Mouse (Mus musculus): ENCODE results near the gene Srrd. TPM values are rescaled to one million over a fixed set of nuclear protein-coding genes. Genes with fewer than 3 reads are reported as not detected.

Gene Srrd
- total and polyA plus RNA-seq, 2 experiments from 2014 or later: 52.2 to 67.9 TPM

- H3K9me3 ChIP-seq (ENCODE audit: low read length): no peaks in the 10 kb centered on the region
- ATAC-seq (no peak), DNase-seq (no peak)
- H3K27me3 ChIP-seq (ENCODE audit: insufficient read depth, low read length): no peaks in the 10 kb centered on the region
- no peak overlapping the region for H3K27ac ChIP-seq (ENCODE audit: low read depth, low read length)
- H3K36me3 ChIP-seq (ENCODE audit: insufficient read depth): peaks cover 14% of the 10 kb centered on the region
- H3K4me2 ChIP-seq (ENCODE audit: low read depth): no peak overlapping the region
- 74% methylated on average over 6 of the region's 6 CpGs for WGBS
- no peak overlapping the region for H3K4me3 ChIP-seq (ENCODE audit: low read depth, low read length)
- H3K9ac ChIP-seq: no peak overlapping the region
- H3K4me1 ChIP-seq (ENCODE audit: insufficient read depth): peaks cover 7% of the 10 kb centered on the region; the same call in 1 of the 2 replicates
- TF ChIP-seq CTCF (IDR thresholded peaks at IDR 0.05; ENCODE audit: low read depth): no peak
Observed at GRCm38 (mm10) chr5:112344092-112344960, 1.5 kb upstream of the Srrd start.

- Histone ChIP-seq H3K4me3 (ENCODE audit: low read depth, low read length) (peak overlapping the region; percentile 90), H3K9me3 (ENCODE audit: low read length) (no peaks in the 10 kb centered on the region), H3K4me2 (ENCODE audit: low read depth) (peak overlapping the region; percentile 60), H3K27me3 (ENCODE audit: insufficient read depth, low read length) (no peaks in the 10 kb centered on the region), H3K27ac (ENCODE audit: low read depth, low read length) (peak overlapping the region; percentile 70), H3K4me1 (ENCODE audit: insufficient read depth) (peaks cover 7% of the 10 kb centered on the region; the same call in 1 of the 2 replicates), H3K9ac (peak overlapping the region; percentile 83), H3K36me3 (ENCODE audit: insufficient read depth) (peaks cover 17% of the 10 kb centered on the region)
- peak; percentile 52 for DNase-seq
- 5% methylated on average over 24 of the region's 24 CpGs for WGBS
- TF ChIP-seq CTCF (IDR thresholded peaks at IDR 0.05; ENCODE audit: low read depth): no peak
- peak; percentile 76 for ATAC-seq
Observed at GRCm38 (mm10) chr5:112343205-112343595, 360 bp upstream of the Srrd start.

GRCm38 (mm10) chr5:112339215-112339614 is 3.6 kb downstream of the Srrd start:
- H3K36me3 ChIP-seq (ENCODE audit: insufficient read depth): peaks cover 55% of the 10 kb centered on the region
- no peak overlapping the region for H3K9ac ChIP-seq
- H3K4me2 ChIP-seq (ENCODE audit: low read depth): no peak overlapping the region
- no peak overlapping the region for H3K4me3 ChIP-seq (ENCODE audit: low read depth, low read length)
- DNase-seq: no peak
- H3K27ac ChIP-seq (ENCODE audit: low read depth, low read length): no peak overlapping the region
- ATAC-seq: no peak
- no peaks in the 10 kb centered on the region for H3K27me3 ChIP-seq (ENCODE audit: insufficient read depth, low read length)
- H3K9me3 ChIP-seq (ENCODE audit: low read length): no peaks in the 10 kb centered on the region
- peaks cover 7% of the 10 kb centered on the region; the same call in 1 of the 2 replicates for H3K4me1 ChIP-seq (ENCODE audit: insufficient read depth)
- TF ChIP-seq CTCF (IDR thresholded peaks at IDR 0.05; ENCODE audit: low read depth): peak; percentile 27; the same call in 1 of the 2 replicates
- WGBS: 69% methylated on average over 7 of the region's 7 CpGs

DNA sequence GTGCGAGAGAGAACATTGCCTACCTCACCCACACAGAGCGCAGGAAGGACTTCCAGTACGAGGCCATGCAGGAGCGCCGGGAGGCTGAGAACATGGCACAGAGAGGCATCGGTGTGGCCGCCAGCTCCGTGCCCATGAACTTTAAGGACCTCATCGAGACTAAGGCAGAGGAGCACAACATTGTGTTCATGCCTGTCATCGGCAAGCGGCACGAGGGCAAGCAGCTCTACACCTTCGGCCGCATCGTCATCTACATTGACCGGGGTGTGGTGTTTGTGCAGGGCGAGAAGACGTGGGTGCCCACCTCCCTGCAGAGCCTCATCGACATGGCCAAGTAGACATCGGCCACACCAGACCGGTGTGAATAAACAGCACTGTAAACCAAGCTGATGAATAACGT is 5.8 kb downstream of the Srrd start:
- H3K9me3 ChIP-seq (ENCODE audit: low read length): no peaks in the 10 kb centered on the region
- H3K9ac ChIP-seq: no peak overlapping the region
- H3K4me3 ChIP-seq (ENCODE audit: low read depth, low read length): no peak overlapping the region
- no peak for TF ChIP-seq CTCF (IDR thresholded peaks at IDR 0.05; ENCODE audit: low read depth)
- H3K27me3 ChIP-seq (ENCODE audit: insufficient read depth, low read length): no peaks in the 10 kb centered on the region
- peaks cover 77% of the 10 kb centered on the region for H3K36me3 ChIP-seq (ENCODE audit: insufficient read depth)
- ATAC-seq (no peak), DNase-seq (no peak)
- H3K27ac ChIP-seq (ENCODE audit: low read depth, low read length): no peak overlapping the region
- H3K4me2 ChIP-seq (ENCODE audit: low read depth): no peak overlapping the region
- H3K4me1 ChIP-seq (ENCODE audit: insufficient read depth): peaks cover under 1% of the 10 kb centered on the region; the same call in 1 of the 2 replicates
- 94% methylated on average over 22 of the region's 22 CpGs for WGBS

DNA sequence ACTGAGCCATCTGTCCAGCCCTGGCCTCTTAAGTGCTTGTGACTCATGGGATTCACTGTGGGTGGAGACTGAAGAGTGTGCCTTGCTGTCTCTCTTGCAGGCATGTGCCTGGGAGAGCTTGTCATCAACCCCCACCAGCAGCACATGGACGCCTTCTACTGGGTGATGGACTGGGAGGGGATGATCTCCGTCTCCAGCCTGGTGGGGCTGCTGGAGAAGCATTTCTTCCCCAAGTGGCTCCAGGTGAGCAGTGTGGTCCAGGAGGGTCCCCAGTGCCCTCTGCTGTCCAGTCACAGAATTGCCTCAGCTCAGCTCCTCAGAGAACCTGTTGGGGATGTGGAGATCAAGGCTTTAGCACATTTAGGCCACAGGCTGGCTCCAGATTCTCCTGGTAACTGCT is 7.4 kb downstream of the Srrd start:
- H3K27me3 ChIP-seq (ENCODE audit: insufficient read depth, low read length): no peaks in the 10 kb centered on the region
- H3K9ac ChIP-seq: no peak overlapping the region
- DNase-seq (peak; percentile 64), ATAC-seq (peak; percentile 49; the same call in 1 of the 2 replicates)
- 30% methylated on average over 2 of the region's 2 CpGs for WGBS
- H3K4me3 ChIP-seq (ENCODE audit: low read depth, low read length): no peak overlapping the region
- H3K9me3 ChIP-seq (ENCODE audit: low read length): no peaks in the 10 kb centered on the region
- no peak overlapping the region for H3K4me2 ChIP-seq (ENCODE audit: low read depth)
- peaks cover 88% of the 10 kb centered on the region for H3K36me3 ChIP-seq (ENCODE audit: insufficient read depth)
- H3K4me1 ChIP-seq (ENCODE audit: insufficient read depth): no peaks in the 10 kb centered on the region
- no peak overlapping the region for H3K27ac ChIP-seq (ENCODE audit: low read depth, low read length)
- peak; percentile 74 for TF ChIP-seq CTCF (IDR thresholded peaks at IDR 0.05; ENCODE audit: low read depth)

DNA sequence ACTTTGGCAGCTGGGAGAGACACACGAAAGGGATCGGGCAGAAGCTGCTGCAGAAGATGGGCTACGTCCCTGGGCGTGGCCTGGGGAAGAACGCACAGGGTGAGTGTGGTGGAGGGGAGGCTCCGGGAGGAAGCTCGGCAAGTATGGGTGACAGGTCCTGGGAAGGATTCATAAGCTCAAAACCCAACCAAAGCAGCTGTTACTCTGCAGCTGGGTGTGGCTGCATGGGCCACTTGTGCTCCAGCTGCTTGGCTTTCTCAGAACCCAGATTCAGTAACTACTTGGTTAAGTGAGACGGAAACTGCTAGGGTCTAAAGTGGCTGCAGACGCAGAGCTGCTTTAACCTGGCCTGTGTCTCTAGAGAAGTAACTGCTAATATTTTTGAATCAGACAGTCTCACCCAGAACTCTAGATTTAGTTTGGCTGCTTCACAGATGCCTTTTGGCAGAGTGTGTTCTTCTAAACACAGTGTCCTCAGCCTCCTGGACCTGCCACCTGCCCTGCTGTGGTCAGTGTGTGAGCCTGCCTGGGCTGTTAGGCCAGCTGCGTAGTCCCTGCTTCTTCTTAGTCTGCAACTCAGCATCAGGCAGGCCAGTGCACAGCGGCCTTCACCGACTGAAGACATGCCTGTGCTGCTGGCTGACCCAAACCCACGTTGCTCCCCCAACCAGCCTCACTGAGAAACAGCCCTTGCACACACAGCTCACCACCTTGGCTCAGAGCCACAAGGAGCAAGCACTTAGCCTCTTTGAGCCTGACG is 12.9 kb downstream of the Srrd start:
- Histone ChIP-seq H3K9me3 (ENCODE audit: low read length) (no peaks in the 10 kb centered on the region), H3K27me3 (ENCODE audit: insufficient read depth, low read length) (no peaks in the 10 kb centered on the region), H3K9ac (no peak overlapping the region), H3K4me2 (ENCODE audit: low read depth) (no peak overlapping the region), H3K36me3 (ENCODE audit: insufficient read depth) (peaks cover 70% of the 10 kb centered on the region), H3K27ac (ENCODE audit: low read depth, low read length) (no peak overlapping the region), H3K4me3 (ENCODE audit: low read depth, low read length) (no peak overlapping the region), H3K4me1 (ENCODE audit: insufficient read depth) (no peaks in the 10 kb centered on the region)
- no peak for DNase-seq
- no peak for ATAC-seq
- TF ChIP-seq CTCF (IDR thresholded peaks at IDR 0.05; ENCODE audit: low read depth): no peak
- 93% methylated on average over 14 of the region's 14 CpGs for WGBS

- no peak for TF ChIP-seq CTCF (IDR thresholded peaks at IDR 0.05; ENCODE audit: low read depth)
- ATAC-seq: no peak
- H3K27ac ChIP-seq (ENCODE audit: low read depth, low read length): no peak overlapping the region
- H3K4me1 ChIP-seq (ENCODE audit: insufficient read depth): no peaks in the 10 kb centered on the region
- H3K9me3 ChIP-seq (ENCODE audit: low read length): no peaks in the 10 kb centered on the region
- no peak overlapping the region for H3K4me3 ChIP-seq (ENCODE audit: low read depth, low read length)
- DNase-seq: no peak
- no peak overlapping the region for H3K4me2 ChIP-seq (ENCODE audit: low read depth)
- H3K9ac ChIP-seq: no peak overlapping the region
- peaks cover 48% of the 10 kb centered on the region for H3K36me3 ChIP-seq (ENCODE audit: insufficient read depth)
- no peaks in the 10 kb centered on the region for H3K27me3 ChIP-seq (ENCODE audit: insufficient read depth, low read length)
- 92% methylated on average over 15 of the region's 15 CpGs for WGBS
Observed at GRCm38 (mm10) chr5:112327854-112328253, 15.0 kb downstream of the Srrd start.
